Mouse (Mus musculus): ENCODE results near the gene Astn1.

Astn1 gene

GRCm38 (mm10) chr1:158414198-158414597 lies 52.1 kb downstream of the Astn1 start:
- no peak for DNase-seq (ENCODE audit: low spot score)

DNA sequence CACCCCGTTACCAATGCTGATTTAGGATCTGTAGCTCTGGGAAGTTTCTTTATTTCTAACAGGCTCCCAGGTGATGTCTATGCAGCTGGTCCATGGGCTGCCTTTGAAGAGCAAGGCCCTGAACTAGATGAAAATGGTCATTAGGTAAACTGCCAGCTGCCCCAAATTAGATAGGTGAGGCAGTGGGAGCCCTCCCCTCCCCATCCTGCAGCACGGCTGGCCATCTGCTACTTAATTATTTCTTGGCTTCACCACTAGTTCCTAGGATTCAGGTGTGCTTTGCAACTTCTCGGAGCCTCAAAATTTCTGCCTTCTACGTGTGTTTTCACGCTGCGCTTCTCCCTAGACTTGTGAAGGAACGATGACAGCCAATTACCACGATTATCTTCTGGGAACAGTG lies 59.4 kb downstream of the Astn1 start:
- no peak for DNase-seq (ENCODE audit: low spot score)

GRCm38 (mm10) chr1:158422739-158423138 lies 60.7 kb downstream of the Astn1 start:
- no peak for DNase-seq (ENCODE audit: low spot score)

DNA sequence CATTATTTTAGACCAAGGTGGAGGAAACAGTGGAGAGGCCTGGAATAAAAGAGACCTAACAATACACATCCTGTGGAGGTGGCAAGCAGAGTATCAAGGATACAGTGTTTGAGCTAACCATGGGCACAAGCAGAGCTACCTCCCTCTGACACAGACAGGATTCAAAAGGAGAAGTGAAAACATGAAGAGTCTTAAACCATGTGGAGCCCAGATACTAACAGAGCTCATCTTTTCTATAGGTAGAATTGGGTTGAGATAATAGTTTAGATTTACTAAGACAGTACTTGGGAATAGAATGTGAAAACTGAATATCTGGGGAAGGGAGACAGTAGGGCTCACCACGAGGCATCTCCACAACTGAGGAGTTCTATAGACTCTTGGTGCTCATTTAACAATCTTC lies 84.0 kb downstream of the Astn1 start:
- no peak for DNase-seq (ENCODE audit: low spot score)

- DNase-seq (ENCODE audit: low spot score) = no peak
These were observed 85.9 kb downstream of the Astn1 start for GRCm38 (mm10) chr1:158447956-158448355.

- no peak for DNase-seq (ENCODE audit: low spot score)
These were observed 90.6 kb downstream of the Astn1 start for GRCm38 (mm10) chr1:158452675-158453074.

DNA sequence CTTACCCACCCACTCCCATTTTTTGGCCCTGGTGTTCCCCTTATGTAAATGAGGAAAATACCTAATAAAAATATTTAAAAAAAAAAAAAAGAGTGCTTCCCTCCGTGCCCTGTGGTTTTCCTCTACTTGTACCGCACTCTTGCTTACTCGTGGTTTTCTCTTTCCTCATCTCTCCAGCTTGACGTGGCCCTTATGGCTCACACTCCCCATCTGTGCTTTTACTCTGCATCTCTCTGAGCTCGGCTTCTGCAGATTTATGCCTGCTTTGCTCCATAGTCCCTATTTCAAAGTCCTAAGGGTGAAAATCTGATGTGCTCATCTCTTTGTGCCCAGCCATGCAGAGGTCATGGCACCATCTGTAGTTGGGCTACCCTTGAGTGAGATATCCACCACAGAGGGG lies 91.5 kb downstream of the Astn1 start:
- no peak for DNase-seq (ENCODE audit: low spot score)

- no peak for DNase-seq (ENCODE audit: low spot score)
These were observed 101.9 kb downstream of the Astn1 start for GRCm38 (mm10) chr1:158463975-158464374.

DNA sequence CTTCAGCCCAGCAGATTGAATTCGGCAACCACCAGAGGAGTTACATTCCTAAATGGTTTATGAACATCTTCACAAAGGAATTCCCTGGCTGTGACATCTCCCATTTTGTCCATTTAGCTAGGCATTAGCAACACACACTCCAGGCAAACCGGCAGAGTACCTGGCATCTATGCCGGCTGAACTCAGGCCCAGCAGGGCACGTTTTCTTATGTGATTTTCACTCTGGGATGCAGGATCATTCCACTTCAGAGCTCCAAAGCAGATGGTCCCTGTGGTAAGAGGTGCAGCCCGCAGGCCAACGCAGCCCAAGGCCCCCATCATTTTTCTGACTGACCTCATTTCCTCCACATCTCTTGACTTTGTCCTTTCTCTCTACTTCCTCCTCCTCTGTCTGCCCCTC lies 103.2 kb downstream of the Astn1 start:
- no peak for DNase-seq (ENCODE audit: low spot score)

DNA sequence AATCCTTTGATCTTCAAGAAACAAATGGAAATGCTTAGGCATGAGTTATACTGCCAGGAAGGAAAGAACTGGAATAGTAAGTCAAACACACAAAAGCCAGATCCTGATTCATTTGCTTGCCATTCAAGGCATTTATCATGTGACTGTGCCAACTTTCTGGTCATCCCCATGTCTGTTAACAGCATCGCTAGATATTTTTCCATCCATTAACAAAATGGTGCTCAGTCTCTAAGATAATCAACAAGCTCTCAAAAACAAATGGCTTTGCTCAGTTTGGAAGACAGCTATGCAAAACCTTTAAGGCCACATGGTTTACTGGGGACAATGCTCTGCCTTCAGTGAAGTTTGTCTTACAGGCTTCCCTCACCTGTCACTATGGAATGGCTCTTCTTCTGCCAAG lies 115.8 kb downstream of the Astn1 start:
- DNase-seq (ENCODE audit: low spot score) = no peak

- no peak for DNase-seq (ENCODE audit: low spot score)
These were observed 118.2 kb downstream of the Astn1 start for GRCm38 (mm10) chr1:158480285-158480684.

GRCm38 (mm10) chr1:158483733-158484132 lies 121.7 kb downstream of the Astn1 start:
- no peak for DNase-seq (ENCODE audit: low spot score)

- no peak for DNase-seq (ENCODE audit: low spot score)
These were observed 127.5 kb downstream of the Astn1 start for GRCm38 (mm10) chr1:158489521-158490021.

- DNase-seq (ENCODE audit: low spot score) = no peak
These were observed 128.1 kb downstream of the Astn1 start for GRCm38 (mm10) chr1:158490175-158490574.

- no peak for DNase-seq (ENCODE audit: low spot score)
These were observed 131.2 kb downstream of the Astn1 start for GRCm38 (mm10) chr1:158493289-158493688.

- no peak for DNase-seq (ENCODE audit: low spot score)
These were observed 138.1 kb downstream of the Astn1 start for GRCm38 (mm10) chr1:158500140-158500539.

- no peak for DNase-seq (ENCODE audit: low spot score)
These were observed 138.9 kb downstream of the Astn1 start for GRCm38 (mm10) chr1:158501019-158501418.

GRCm38 (mm10) chr1:158507610-158508009 lies 145.5 kb downstream of the Astn1 start:
- no peak for DNase-seq (ENCODE audit: low spot score)

GRCm38 (mm10) chr1:158509112-158509855 lies 147.2 kb downstream of the Astn1 start:
- DNase-seq (ENCODE audit: low spot score) = no peak

GRCm38 (mm10) chr1:158510478-158511207 lies 148.6 kb downstream of the Astn1 start:
- no peak for DNase-seq (ENCODE audit: low spot score)

GRCm38 (mm10) chr1:158512089-158512488 lies 150.0 kb downstream of the Astn1 start:
- DNase-seq (ENCODE audit: low spot score) = no peak

- DNase-seq (ENCODE audit: low spot score) = no peak
These were observed 150.6 kb downstream of the Astn1 start for GRCm38 (mm10) chr1:158512636-158513035.

DNA sequence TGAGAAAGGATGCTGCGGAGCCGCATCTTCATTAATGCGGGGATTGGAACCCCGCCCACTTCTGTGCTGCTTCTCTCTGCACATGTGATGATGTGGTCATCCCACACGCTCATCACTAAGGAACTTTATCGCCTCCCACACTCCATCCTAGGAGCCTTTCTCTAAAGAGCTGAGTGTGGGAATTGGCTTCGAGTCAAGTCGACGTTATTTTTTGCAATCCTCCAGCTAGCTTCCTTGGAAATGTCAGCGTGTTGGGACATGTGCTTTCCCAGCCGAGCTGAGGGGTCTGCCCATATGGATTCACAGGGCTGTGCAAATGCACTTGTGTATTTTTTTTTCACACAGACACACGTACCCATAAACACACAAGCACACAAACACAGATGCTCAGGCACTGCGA lies 151.5 kb downstream of the Astn1 start:
- no peak for DNase-seq (ENCODE audit: low spot score)
